Mouse (Mus musculus) small intestine, adult 2 months (tissue): ENCODE measurements around the gene Ocel1.

Source experiments
- CTCF ChIP-seq: fragments of 200-500 bp; IDR thresholded peaks from 2 replicates; pipeline ENCODE4 v1.5.1; 2012; ENCODE audit warnings: low read depth, mild to moderate bottlenecking, control low read depth, inconsistent platforms, low read length, moderate library complexity, mixed read lengths; ENCODE audit not compliant: insufficient replicate concordance, insufficient read length; ENCODE audit errors: extremely low read depth
- POLR2A ChIP-seq: fragments of 200-500 bp; IDR thresholded peaks from 2 replicates; pipeline ENCODE4 v1.6.1; 2012; ENCODE audit warnings: low read depth, mild to moderate bottlenecking, control low read depth, inconsistent platforms, low read length, moderate library complexity

DNA sequence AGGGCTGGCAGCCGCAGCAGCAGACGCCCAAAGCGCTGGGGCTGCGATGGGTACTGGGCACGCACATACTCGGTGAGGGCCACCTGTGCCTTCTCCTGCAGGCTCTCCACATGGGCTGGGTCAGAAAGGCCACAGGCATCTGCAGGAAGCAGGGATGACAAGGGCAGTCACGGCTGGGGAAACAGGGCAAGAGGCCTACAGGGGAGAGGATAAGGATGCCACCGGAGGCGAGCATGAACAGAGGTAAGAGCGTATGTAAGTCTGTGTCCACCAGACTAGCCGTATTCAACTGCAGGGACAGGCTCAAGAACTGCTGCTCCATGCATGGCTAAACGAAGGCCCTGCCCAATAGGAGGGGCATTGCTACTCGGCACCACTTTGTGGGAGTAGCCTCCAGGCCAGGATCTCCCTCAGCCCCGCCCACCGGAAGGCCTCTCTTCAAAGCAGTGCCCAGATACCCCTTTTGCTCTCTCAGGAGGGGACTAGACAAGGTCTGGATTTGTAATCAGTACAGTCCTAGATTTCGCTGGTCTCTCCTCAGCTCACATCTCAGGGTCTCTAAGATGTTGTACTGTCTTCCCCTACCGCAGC is 3.6 kb downstream of the Ocel1 start:
- TF ChIP-seq CTCF (no peak), POLR2A (no peak)
